Mouse (Mus musculus) erythroblast, embryonic 14.5 days (primary cell): ENCODE measurements at regions not wholly inside any gene's neighbourhood (a gene's known extent, or its start where the extent isn't known, plus 50 kb on each side); places are given as distances from the start of the nearest gene placed in this dataset.

ENCODE experiments used
- GATA1 ChIP-seq: IDR thresholded peaks from 2 replicates; pipeline ENCODE4 v1.6.1; 2012; ENCODE audit warnings: low read length, inconsistent platforms, mixed read lengths
- TAL1 ChIP-seq: IDR thresholded peaks from 3 replicates; pipeline ENCODE4 v1.6.1; 2012; ENCODE audit warnings: low read length, inconsistent platforms, mixed read lengths

GRCm38 (mm10) chr5:52023212-52023611 is 167.1 kb downstream of the Dhx15 start:
- TF ChIP-seq GATA1: no peak
- no peak for TF ChIP-seq TAL1
